Mouse (Mus musculus) spleen, postnatal 36 days (tissue): Measurements from ENCODE around the gene Mettl2.

ENCODE experiments used
- DNase-seq, 2 experiments: peaks; one replicate each; pipeline ENCODE4 v3.0.0; 2022; ENCODE audit warnings: low spot score in 2 of 2, mixed read lengths in 1 of 2

Gene Mettl2

DNA sequence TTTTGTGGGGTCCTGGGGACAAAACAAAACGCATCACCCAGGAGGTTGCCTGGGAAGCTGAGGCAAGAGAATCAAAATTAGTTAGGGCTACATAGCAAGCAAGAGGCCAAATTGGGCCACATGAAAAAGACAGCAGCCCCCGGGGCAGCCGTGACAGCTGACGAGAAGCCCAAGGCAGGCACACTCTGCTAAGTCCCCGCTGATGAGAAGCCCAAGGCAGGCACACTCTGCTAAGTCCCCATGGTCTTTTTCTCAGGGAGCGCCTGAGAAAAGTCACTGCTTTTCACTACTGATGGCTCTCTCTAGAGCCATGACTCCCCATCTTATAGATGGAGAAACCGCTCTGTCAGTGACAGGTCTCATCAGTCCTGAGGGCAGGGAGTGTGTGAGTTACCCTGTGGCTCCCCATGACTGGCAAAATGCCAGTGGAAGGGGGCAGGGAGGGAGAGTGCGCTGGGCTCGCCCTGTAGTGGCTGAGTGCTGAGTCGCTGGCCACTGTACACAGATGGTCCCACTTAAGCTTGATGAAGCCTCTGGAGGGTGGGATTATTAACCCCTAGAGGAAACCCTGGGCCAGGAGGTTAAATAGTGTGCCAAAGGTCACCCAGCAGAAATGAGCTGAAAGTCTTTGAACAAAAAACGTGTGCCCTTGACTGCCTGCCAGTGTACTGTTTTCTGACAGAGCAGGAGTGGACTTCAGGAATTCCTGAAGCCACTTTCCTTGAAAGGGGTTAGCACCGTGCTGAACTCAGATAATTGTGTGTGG lies 27.0 kb downstream of the Mettl2 start:
- peak; percentile 24 to 53 for DNase-seq

DNA sequence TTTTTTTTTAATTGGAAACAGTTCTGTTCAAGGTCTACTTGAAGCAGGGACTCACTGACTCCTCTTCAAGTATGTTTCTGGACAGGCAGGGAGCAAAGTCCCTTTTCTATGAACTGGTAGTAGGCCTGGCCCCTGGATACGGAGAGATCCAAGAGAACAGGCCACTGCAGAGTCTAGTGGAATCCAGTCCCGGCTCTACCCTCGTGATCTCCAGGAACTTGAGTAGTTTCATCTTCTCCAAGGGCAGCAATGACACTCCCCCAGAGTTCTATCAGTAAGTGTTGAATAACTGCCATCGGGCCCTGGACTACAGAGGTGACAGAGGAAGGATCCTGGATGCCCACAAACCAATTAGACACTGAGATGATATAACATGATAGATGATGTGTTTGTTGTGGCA lies 29.7 kb downstream of the Mettl2 start:
- DNase-seq = no peak

DNA sequence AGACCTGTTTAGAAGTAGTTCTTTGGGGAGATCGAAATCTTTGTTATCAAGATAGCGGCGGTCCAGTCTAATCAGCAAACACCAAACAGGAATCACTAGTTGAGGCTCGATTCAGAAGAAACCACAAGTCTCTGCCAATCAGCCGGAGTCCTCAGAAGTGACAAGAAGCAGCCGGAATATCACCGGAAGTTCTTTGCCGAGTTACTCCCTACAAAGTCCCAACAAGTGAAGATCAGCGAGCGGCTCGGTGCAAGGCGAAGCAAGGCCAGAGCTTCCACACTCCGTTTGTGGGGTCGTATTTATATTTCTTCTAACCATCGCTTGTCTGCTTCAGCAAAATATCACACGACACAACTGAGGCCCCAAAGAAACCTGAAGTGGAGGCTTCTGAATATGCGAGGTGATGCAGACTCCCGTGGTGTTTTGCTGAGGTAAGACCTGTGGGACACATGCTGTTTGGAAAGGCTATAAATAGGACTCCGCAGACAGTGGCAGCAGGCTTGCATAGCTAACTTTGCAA lies 30.6 kb downstream of the Mettl2 start:
- DNase-seq = no peak

DNA sequence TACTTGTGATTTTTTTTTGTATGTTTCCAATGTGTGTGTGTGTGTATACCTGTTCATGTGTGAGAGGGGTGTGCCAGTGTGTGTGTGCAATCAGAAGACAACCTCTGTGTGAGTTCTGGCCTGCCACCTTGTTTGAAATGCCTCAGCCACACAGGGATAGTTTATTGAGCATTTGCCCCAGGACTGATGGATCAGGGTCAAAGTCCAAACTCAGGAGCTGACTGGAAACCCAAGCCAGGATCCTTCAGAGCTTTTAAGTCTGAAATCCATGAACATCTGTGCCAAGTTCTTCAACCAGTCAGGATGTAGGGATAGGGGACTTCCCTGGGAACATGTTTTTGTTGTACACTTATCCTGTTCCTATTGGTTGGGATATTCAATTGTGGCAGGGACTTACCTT lies 31.8 kb downstream of the Mettl2 start:
- DNase-seq = no peak

DNA sequence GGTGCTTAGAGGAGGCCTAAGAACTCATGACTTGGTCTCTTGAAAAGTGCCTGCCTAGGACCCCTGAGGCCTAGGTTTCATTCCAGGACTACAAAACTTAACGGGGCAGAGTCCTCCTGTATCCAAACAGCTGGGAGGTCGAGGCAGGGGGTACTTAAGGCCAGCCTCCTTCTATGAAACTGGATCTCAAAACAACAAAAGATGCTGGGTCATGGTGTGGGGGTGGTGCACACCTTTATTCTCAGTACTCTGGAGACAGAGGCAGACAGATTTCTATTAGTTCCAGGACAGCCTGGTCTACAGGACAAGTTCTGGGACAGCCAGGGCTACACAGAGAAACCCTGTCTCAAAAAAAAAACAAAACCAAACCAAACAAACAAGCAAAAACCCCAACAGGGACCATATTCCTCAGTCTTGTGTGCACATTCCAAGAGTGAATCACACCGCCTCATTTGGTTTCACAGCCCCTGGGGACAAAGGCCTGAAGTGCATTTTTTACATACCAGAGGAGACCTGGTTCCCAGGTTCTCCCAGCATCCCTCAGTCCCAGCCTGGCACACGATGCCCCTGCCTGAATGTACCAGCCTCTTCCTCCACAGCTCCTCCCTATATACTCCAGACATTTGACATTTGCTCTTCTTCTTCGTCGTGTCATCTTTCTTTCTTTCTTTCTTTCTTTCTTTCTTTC lies 33.6 kb downstream of the Mettl2 start:
- DNase-seq = no peak

DNA sequence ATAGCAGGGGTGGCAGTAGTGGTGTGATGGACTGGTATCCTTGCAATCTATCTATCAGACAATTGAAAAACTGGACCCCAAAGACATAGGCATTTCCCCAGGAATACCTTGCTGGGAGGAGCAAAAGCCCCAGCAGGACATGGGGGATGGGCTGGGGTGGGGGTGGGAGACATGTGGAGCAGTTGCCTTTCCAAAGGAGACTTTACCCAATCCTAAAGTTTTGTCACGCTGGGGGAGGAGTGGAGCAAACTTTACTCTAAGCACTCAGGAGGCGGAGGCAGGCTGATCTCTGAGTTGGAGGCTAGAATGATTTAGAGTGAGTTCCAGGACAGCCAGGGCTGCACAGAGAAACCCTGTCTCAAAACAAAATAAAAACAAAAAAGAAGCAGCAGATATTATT lies 35.2 kb downstream of the Mettl2 start:
- DNase-seq = no peak

DNA sequence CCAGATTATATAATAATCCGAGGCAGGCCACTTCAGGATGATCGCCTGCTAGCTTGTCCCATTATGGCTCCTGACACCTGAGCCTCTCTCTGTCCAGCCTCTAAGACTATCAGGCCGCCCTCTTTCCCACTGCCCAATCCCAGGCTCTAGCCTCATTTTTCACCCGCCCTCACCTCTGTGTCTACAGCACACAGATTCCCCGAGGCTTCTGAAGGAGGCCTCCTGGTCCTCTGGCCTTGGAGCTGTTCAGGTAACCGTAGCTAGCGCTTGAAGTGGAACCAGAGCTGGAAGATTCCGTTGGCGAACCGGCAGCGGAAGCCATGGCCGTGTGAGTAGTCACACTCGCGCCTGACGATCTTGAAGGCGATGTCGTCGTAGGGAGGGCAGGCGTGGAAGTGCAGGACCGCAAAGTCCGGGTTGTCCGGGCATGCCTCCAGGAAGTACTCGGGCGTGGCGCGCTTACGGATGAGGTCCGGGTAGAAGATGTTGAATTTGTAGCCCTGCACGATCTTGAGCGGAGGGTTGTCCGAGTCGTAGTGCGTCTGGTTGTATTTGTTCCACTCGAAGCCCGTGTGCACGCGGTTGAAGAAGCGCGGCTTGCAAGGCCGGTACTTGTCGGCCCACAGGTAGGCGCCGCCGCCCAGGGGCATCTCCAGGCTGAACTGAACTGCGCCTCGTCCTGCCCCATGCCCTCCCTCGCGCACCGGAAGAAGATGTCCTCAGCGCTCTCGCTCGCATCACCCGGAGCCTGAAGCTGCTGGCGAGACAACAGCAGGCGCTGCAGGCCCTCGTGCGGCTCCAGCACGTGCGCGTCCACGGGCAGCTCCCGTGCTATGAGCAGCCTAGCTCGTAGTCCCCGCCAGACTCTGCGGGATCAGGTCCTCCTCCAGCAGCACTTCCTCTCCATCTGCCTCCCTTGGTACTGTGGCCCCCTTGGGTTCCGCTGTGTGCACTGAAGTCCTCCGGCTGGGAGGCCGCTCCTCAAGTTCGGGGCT lies 38.6 kb downstream of the Mettl2 start:
- no peak for DNase-seq

DNA sequence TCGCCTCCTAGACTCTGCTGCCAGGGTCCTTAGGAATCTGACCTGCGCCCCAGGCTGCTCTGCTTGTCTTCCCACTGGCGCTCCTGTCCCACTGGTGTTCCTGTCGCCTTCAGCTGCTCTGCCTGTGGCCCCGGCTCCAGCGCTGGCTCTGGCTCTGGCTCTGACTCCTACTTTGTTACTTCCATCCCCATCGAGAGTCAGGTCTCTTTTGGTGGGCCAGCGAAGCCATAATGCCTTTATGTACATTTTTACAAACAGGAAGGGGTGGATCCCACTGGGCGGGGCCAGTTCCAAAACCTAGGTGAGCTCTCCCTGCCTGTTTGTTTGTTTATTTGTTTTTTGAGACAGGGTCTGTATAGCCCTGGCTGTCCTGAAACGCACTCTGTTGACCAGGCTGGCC lies 40.6 kb downstream of the Mettl2 start:
- DNase-seq = no peak

DNA sequence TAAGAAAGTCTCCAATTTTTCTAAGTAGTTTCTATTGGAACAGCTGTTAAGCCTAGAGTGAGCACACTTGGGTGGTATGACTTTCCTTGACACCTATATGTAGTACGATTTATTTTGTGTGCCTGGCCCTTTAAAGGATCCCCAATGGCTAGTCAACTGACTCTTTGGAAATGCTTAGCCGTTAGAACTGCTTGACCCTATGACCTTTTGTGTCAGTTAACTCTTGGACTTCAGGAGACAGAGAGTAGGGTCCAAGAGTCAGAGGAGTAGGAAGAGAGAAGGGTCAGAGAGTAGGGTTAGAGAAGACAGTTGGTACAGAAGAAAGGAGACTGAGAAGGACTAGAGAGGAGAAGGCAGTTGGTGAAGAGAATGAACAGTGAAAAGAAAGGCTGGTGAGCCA lies 52.3 kb downstream of the Mettl2 start, which contains the start of gene Tlk2:
Tlk2 (plus strand) TSS at position 292 of the 400 bp plus-strand sequence.
- no peak for DNase-seq

DNA sequence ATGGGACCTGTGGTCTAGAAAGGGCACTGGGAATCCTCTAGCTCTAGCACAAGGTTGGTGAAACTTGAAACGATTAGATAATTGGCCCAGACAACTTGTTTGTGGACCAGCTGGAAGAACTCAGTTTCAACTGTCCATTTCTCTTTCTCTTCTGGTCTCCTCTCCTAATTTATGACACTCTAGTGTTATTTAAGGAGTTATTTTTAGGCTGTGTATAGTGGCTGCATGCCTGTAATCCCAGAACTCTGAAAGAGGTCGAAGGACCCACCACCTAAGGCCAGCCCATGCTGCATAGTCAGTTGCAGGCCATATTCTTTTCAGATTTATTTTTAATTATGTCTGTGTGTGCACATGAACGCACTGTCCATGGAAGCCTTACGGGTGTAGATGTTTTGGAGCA lies 53.3 kb downstream of the Mettl2 start:
- DNase-seq = no peak

DNA sequence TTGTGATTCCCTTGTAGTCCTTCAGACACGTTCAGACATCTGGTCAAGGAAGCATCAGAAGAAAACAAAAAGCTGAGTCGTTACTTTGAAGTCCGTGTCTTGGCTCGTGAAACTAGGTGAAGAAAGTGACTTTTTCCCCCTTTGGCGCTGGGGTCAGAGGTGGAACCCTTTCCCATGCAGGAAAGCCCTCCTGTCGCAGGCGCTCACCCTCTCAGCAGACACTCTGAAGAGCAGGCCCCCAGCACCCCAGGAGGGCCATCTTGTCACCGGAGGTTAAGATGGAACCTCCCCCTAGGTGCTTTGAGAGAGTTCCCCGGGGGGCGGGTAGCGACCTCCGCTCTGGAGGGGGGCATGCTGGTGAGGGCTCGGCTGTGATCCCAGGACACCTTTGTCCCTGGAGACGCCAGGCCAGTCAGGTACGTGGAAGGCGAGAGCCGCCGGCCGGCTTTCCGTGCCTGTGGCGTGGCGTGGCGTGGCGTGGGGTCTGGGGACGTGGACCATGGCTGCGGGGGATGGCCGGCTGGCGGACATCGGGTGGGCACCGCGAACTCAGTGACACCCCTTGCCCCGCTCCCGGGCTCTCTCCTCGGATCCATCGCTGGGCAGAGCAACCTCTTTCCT lies 54.4 kb downstream of the Mettl2 start:
- DNase-seq = peak; percentile 33 to 43

DNA sequence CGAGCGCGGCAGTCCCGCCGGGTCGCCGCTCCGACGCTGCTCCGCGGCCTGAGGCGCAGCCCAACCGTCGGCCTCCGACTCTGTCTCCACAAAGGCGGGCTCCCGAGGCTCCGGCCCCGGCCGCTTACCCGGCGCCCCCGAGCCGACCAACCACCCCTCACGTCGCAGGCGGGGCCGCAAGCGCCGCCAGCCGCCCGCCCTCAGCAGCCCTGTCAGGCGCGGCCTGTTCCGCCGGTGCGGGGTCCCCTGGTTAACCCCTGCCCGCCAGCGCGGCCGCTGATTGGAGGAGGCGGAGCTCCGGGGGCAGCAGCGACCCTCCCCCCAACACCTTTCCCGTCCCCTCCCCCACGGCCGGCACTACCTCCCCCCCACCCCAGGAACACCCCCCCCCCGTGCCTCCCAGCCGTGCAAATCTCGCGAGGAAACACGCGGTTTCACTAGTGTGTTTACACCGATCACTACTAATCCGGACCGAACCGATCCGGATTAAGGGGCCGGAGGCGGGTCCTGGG lies 55.0 kb downstream of the Mettl2 start:
- DNase-seq = peak; percentile 91 to 94

DNA sequence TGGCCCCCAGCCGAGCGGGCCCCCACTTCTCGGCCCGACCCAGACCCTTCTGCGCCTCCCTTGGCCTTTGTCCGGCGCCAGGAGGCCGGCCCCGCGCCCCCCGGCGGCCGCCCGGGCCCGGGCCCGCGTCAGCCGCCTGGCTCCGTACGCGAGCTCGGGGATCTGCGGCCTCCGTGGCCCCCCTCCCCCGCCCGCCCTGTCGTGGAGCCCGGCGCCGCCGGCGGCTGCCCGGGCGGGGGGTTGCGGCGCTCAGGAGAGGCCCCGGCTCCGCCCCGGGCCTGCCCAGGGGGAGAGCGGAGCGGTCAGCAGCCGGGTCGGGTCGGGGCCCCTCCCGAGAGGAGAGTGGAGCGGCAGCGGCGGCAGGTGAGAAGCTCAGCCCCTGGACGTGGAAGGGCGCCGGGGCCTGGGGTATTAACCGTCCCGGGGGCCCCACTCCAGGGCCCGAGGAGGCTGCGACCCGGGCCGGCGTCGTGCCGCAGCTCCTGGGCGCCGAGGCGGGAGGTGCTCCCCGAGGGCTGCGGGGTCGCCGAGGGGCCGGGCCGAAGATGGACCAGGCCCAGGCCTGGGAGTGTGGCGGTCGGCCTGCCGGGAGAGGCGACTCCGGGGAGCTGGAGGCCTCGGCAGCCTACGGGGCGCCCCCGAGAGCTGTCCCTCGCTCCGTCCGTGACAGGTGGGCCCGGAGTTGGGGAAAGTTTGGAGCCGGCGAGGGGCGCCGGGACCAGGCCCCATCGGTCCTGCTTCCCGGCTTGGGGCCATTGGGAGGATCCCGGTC lies 55.6 kb downstream of the Mettl2 start:
- peak; percentile 23 to 27 for DNase-seq

DNA sequence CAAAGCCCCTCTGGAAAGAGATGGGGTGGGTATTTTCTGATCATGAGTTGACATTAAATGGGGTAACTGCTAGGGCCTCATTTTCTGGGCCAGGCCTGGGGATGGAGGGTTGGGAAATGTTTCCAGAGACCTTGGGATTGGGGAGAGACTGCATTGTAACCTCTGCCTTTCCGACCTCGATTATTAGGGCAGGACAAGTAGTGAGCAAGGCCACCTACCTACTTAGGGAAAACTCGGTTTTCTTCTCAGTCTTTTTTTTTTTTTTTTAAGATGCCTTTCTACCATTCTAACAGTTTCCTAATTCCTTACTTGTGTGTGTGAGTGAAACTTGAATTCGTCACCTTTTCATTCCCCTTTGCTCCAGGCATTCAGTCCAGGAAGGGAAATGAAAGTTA lies 56.2 kb downstream of the Mettl2 start:
- DNase-seq = no peak

DNA sequence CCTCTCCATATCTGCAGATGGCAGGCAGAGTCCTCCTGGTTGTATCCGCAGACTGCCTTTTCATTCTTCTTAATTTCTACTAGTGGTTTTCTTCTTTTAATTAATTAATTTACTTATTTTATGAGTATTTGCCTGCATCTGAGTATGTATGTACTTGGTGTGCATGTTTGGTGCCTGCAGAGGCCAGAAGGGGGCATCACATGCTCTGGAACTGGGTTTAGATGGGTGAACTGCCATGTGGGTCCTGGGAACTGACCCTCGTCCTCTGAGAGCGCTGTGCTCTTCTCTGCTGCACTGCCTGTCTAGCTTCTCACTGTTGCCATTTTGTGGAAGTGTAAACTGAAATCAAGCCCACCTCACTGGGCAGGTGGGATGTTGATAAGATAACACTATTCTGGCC lies 58.5 kb downstream of the Mettl2 start:
- DNase-seq = no peak
